Mouse (Mus musculus) liver, adult 2 months (tissue): ENCODE measurements around the gene Sytl2. TPM values are rescaled to one million over a fixed set of nuclear protein-coding genes. Genes with fewer than 3 reads are reported as not detected.

Experiments
- DNase-seq: peaks from one replicate; pipeline ENCODE4 v3.0.0-alpha.2; 2011; ENCODE audit warnings: low read depth, low spot score; ENCODE audit errors: extremely low read depth
- H3K27ac ChIP-seq: fragments of 200-500 bp; replicated peaks from 2 replicates; pipeline ENCODE4 v1.5.1; 2012; ENCODE audit warnings: low read depth, mild to moderate bottlenecking, control low read depth, inconsistent platforms, low read length; ENCODE audit not compliant: insufficient read depth
- H3K27me3 ChIP-seq: fragments of 200-500 bp; 2 replicates; pipeline ENCODE4 v1.6.1; 2012; ENCODE audit warnings: mild to moderate bottlenecking, moderate library complexity, low read length, inconsistent platforms; ENCODE audit not compliant: control insufficient read depth, insufficient read depth
- H3K36me3 ChIP-seq: fragments of 200-500 bp; 2 replicates; pipeline ENCODE4 v1.6.1; 2012; ENCODE audit warnings: low read length, inconsistent platforms; ENCODE audit not compliant: control insufficient read depth, insufficient read depth
- H3K4me1 ChIP-seq: fragments of 200-500 bp; 2 replicates; pipeline ENCODE4 v1.6.1; 2011; ENCODE audit warnings: low read length; ENCODE audit not compliant: control insufficient read depth, insufficient read depth
- H3K4me3 ChIP-seq: fragments of 200-500 bp; 2 replicates; pipeline ENCODE4 v1.5.1; 2011; ENCODE audit warnings: low read depth, mild to moderate bottlenecking, control low read depth, low read length, moderate library complexity; ENCODE audit not compliant: insufficient read depth
- H3K79me2 ChIP-seq: fragments of 200-500 bp; 2 replicates; pipeline ENCODE4 v1.6.1; 2012; ENCODE audit warnings: inconsistent platforms, mild to moderate bottlenecking, low read length, moderate library complexity; ENCODE audit not compliant: control insufficient read depth, insufficient read depth
- H3K9ac ChIP-seq: fragments of 200-500 bp; 2 replicates; pipeline ENCODE4 v1.6.1; 2012; ENCODE audit warnings: low read depth, mild to moderate bottlenecking, control low read depth, inconsistent platforms, low read length
- CTCF ChIP-seq: fragments of 200-500 bp; IDR thresholded peaks from 2 replicates; pipeline ENCODE4 v1.5.1; 2011; ENCODE audit warnings: low read depth, low read length, control low read depth
- POLR2A ChIP-seq: fragments of 200-500 bp; IDR thresholded peaks from 2 replicates; pipeline ENCODE4 v1.6.1; 2011; ENCODE audit warnings: low read length, control low read depth; ENCODE audit not compliant: insufficient read depth; ENCODE audit errors: extremely low read depth
- WGBS: fragments of 180-500 bp; shearing (Covaris S2); methylation state at CpG from one replicate; pipeline ENCODE4 v1.1.7; 2018; 5-methylcytosine and 5-hydroxymethylcytosine counted together
- polyA plus RNA-seq: library from polyadenylated mRNA; depleted of rRNA; stranded (reverse); fragments of >200 nt; gene quantifications from 2 replicates; pipeline ENCODE4 v1.2.3, GENCODE M21; 2012; rRNA removed
- total RNA-seq: library from RNA; depleted of rRNA; stranded (reverse); fragments of >200 nt; gene quantifications from 2 replicates; pipeline ENCODE4 v1.2.3, GENCODE M21; 2014; rRNA removed

Sytl2 gene
- total and polyA plus RNA-seq, 2 experiments = 0.53 to 1.3 TPM

- no peak for TF ChIP-seq CTCF
- no peak for TF ChIP-seq POLR2A
- peaks cover 11% of the 10 kb centered on the region; the same call in 1 of the 2 replicates for H3K4me1 ChIP-seq
- peak overlapping the region; percentile 96 for H3K4me3 ChIP-seq
- no peak for DNase-seq
- 0% methylated on average over 6 of the region's 6 CpGs for WGBS
- H3K36me3 ChIP-seq = peaks cover 12% of the 10 kb centered on the region
- H3K9ac ChIP-seq = peak overlapping the region; percentile 98
- H3K79me2 ChIP-seq = peaks cover 14% of the 10 kb centered on the region
- H3K27ac ChIP-seq = peak overlapping the region; percentile 98
- H3K27me3 ChIP-seq = no peaks in the 10 kb centered on the region
These were observed 142.2 kb downstream of the Sytl2 start for GRCm38 (mm10) chr7:90444206-90444605.

GRCm38 (mm10) chr7:90456149-90456844, 154.2 kb downstream of the Sytl2 start:
- peak overlapping the region; percentile 76 for H3K4me3 ChIP-seq
- peak overlapping the region; percentile 22; the same call in 1 of the 2 replicates for H3K27ac ChIP-seq
- no peaks in the 10 kb centered on the region for H3K27me3 ChIP-seq
- peaks cover 6% of the 10 kb centered on the region for H3K4me1 ChIP-seq
- 3% methylated on average over 7 of the region's 7 CpGs for WGBS
- peaks cover 2% of the 10 kb centered on the region; the same call in 1 of the 2 replicates for H3K79me2 ChIP-seq
- DNase-seq = peak; percentile 46
- H3K9ac ChIP-seq = peak overlapping the region; percentile 9
- TF ChIP-seq CTCF = no peak
- no peak for TF ChIP-seq POLR2A
- peaks cover 23% of the 10 kb centered on the region for H3K36me3 ChIP-seq

- DNase-seq = peak; percentile 92
- H3K36me3 ChIP-seq = peaks cover 20% of the 10 kb centered on the region
- H3K27me3 ChIP-seq = no peaks in the 10 kb centered on the region
- H3K79me2 ChIP-seq = peaks cover 2% of the 10 kb centered on the region; the same call in 1 of the 2 replicates
- peak; percentile 93 for TF ChIP-seq POLR2A
- peak; percentile 60 for TF ChIP-seq CTCF
- peak within 1 kb of the TSS; percentile 78 for H3K27ac ChIP-seq
- H3K4me1 ChIP-seq = peaks cover 6% of the 10 kb centered on the region
- H3K9ac ChIP-seq = peak within 1 kb of the TSS; percentile 89
- H3K4me3 ChIP-seq = peak within 1 kb of the TSS; percentile 76
- WGBS = under 1% methylated on average over 41 of the region's 41 CpGs
These were observed 154.9 kb downstream of the Sytl2 start, which contains the start of gene Tmem126a for GRCm38 (mm10) chr7:90456845-90457468. Gene Tmem126a, minus strand, starts transcription at chr7:90457229.

DNA sequence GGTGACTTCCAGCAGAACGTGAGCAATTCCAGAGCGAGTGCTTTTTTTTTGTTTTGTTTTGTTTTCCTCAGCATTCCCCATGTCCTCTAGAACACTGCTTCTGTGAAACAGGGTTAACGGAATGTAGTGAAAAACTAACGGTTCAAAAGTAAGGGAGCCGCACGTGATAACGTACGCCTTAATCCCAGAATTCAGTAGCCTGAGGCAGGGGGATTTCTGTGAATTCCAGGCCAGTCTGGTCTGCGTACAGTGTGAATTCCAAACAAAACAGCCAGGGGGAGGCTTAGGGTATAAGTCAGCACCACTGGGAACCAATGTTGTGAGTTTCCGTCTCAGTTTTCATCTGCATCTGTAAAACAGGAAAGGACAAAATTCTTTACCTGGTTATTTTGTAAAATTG, 155.5 kb downstream of the Sytl2 start:
- TF ChIP-seq CTCF = no peak
- TF ChIP-seq POLR2A = no peak
- 2% methylated on average over 10 of the region's 10 CpGs for whole genome bisulfite sequencing
- peaks cover 6% of the 10 kb centered on the region for H3K4me1 ChIP-seq
- peak overlapping the region; percentile 61 for H3K27ac ChIP-seq
- DNase-seq = no peak
- peak overlapping the region; percentile 76 for H3K4me3 ChIP-seq
- H3K9ac ChIP-seq = peak overlapping the region; percentile 89
- peaks cover 16% of the 10 kb centered on the region for H3K36me3 ChIP-seq
- peaks cover 2% of the 10 kb centered on the region; the same call in 1 of the 2 replicates for H3K79me2 ChIP-seq
- H3K27me3 ChIP-seq = no peaks in the 10 kb centered on the region

Other genes with a start within 250 kb of the Sytl2 start
- 120 and 127 TPM in 2 replicates for gene Picalm, start 172.0 kb upstream of the Sytl2 start, total RNA-seq
- gene Picalm, start 172.0 kb upstream of the Sytl2 start, polyA plus RNA-seq = 24.6 and 29.7 TPM in 2 replicates
- gene Ccdc83, start 36.5 kb upstream of the Sytl2 start, total RNA-seq = not detected in 2 replicates
- not detected in 2 replicates for gene Ccdc83, start 36.5 kb upstream of the Sytl2 start, polyA plus RNA-seq
- 0.07 and 0.09 TPM in 2 replicates for gene Ccdc89, start 124.3 kb downstream of the Sytl2 start, total RNA-seq
- 0.09 TPM in 1 of 2 replicates, not detected in the other for gene Ccdc89, start 124.3 kb downstream of the Sytl2 start, polyA plus RNA-seq
- 38.1 and 40.7 TPM in 2 replicates for gene Crebzf, start 140.5 kb downstream of the Sytl2 start, total RNA-seq
- gene Crebzf, start 140.5 kb downstream of the Sytl2 start, polyA plus RNA-seq = 18.3 and 21.0 TPM in 2 replicates
- 67.5 and 68.2 TPM in 2 replicates for gene Tmem126a, start 155.0 kb downstream of the Sytl2 start, total RNA-seq
- 25.0 and 28.5 TPM in 2 replicates for gene Tmem126a, start 155.0 kb downstream of the Sytl2 start, polyA plus RNA-seq
- 19.3 and 22.5 TPM in 2 replicates for gene Tmem126b, start 173.7 kb downstream of the Sytl2 start, total RNA-seq
- gene Tmem126b, start 173.7 kb downstream of the Sytl2 start, polyA plus RNA-seq = 6.2 and 7.2 TPM in 2 replicates
- gene Dlg2, start 174.4 kb downstream of the Sytl2 start, total RNA-seq = 0.47 and 0.65 TPM in 2 replicates
- gene Dlg2, start 174.4 kb downstream of the Sytl2 start, polyA plus RNA-seq = 0.01 TPM in 1 of 2 replicates, not detected in the other